Mouse (Mus musculus): ENCODE data around the gene Mtm1.
"Not testable (repeated sequence)": the region's sequence is repeated elsewhere in the genome, so short reads cannot be mapped to it uniquely, and the experiment has no call there.

Gene Mtm1

GRCm38 (mm10) chrX:71294191-71294590 lies 83.6 kb downstream of the Mtm1 start:
- no peak for DNase-seq

GRCm38 (mm10) chrX:71296005-71296404 lies 85.4 kb downstream of the Mtm1 start:
- no peak for DNase-seq

DNA sequence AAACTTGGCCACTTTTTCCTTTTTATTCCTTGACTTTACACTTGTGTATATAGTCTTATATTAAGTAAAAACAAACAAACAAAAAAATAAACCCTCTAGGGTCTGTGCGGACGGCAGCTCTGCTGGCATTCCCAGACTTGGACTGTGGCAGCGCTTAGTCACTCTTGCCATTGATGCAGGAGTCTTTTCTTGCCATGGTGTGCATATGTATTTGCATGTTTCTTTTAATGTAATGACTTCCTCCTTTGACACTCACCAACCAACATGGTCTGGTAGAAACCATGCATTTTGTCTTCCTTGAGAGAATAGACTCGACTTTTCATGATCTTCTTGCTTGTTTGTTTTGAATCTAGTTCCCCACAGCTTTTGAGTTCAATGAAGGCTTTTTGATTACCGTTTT lies 91.6 kb downstream of the Mtm1 start:
- DNase-seq: no peak

DNA sequence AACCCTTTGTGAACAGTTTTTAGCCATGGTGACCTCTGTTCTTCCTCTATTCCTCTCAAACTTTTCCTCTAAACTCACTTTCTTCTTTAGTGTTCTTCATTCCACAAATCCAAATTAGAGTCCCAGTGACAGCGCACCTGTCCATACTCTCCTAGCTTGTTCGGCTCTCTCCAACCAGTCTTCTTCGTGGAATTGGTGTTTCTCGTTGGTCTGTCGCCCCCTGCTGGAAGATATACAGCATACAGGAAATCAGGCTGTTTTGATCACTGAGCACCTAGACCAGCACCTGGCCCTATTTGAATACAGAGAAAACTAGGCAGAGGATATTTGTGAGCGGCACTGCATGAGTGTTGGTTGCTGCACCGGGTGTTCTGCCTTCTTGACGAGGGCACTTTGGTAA lies 100.7 kb downstream of the Mtm1 start:
- peak; percentile 25 to 36 for DNase-seq

- no peak for DNase-seq
Measured at GRCm38 (mm10) chrX:71314380-71314779, 103.8 kb downstream of the Mtm1 start.

- peak in 1 of 2 experiments; percentile 25 for DNase-seq
Measured at GRCm38 (mm10) chrX:71352033-71352432, 141.5 kb downstream of the Mtm1 start.

- no peak for DNase-seq
Measured at GRCm38 (mm10) chrX:71355331-71355730, 144.8 kb downstream of the Mtm1 start.

- not testable (repeated sequence) for DNase-seq
Measured at GRCm38 (mm10) chrX:71361793-71362192, 151.2 kb downstream of the Mtm1 start.

DNA sequence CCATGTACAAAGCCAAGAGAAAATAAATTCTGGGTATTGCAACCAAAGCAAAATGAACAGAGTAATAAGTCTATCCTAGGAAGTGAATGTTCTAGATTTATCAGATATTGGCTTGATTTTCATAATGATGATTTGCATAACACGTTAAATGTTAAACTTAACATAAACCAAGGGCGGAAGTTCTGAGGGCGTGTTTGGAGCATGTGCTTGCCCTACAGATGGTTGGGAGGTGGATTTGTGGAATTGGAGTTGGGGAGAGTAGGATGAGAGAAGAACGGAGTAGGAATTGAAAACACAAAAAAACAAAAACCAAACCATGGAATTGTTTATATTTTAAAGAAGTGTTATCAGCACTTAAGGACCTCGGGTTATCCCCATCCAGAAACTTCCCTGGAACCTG lies 153.5 kb downstream of the Mtm1 start:
- DNase-seq: no peak

GRCm38 (mm10) chrX:71364554-71364991 lies 154.0 kb downstream of the Mtm1 start, which contains the start of gene Mtmr1:
Gene Mtmr1, plus strand, starts transcription at chrX:71364760.
- peak; percentile 81 to 84 for DNase-seq

GRCm38 (mm10) chrX:71365011-71365410 lies 154.4 kb downstream of the Mtm1 start:
- peak; percentile 14 to 15 for DNase-seq
